8 mouse cellular contexts compared by ENCODE assay signal in the genomic region with DNA sequence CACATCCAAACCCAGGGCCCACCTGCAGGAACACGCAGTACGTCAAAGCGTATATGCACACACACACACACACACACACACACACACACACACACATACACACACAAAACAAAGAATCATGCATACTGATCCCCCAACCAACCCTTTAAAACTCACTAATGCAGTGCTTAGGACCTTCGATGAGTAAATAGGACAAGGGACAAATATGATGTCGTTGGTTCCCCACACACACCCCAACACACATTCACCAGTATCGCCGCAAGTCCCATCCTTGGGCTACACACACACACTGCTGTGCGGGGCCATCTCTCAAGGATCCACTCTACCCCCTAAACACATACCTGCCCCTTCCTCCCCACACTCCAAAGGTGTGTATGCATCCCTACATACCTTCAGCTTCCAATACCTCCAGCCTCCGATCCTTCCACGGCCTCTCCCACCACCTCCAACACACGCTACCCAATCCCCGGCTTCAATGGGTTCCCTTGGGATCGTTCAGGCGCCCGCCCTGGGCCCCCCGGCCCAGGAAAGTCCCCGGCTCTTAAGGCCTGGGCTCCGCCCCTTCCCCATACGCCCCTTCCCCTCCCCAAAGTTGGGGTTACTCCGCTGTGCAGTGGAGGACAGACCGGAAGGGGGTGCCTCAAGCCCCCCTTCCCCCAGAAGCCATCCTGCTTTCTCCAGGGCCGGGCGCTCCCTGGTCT. TPM values are rescaled to one million over a fixed set of nuclear protein-coding genes. Genes with fewer than 3 reads are reported as not detected.
DNase-seq lines count a peak whose midpoint lies in the region; ATAC-seq lines count a peak whose summit lies in the region.

No protein-coding gene starts in this region.

- no peak for DNase-seq in heart, embryonic 10.5 days (ENCODE audit: low spot score)
- no peak for DNase-seq in heart, adult 8-10 months (ENCODE audit: low spot score)
- DNase-seq in ES-CJ7 (ENCODE audit: low read depth, low spot score): peak; percentile 48
- DNase-seq in embryo, embryonic 10.5 days (ENCODE audit: low spot score): peak; percentile 73
- peak; percentile 77 for DNase-seq in mesoderm, embryonic 11.5 days (ENCODE audit: low read depth, low spot score)
- DNase-seq in thymus, postnatal 25 days: peak; percentile 65
- DNase-seq in adipocyte (ENCODE audit: low spot score): no peak

- H3K4me3 ChIP-seq in heart, embryonic 10.5 days: peak overlapping the region; percentile 92
- H3K4me3 ChIP-seq in hindbrain, embryonic 13.5 days: peak overlapping the region; percentile 73

- WGBS in heart, embryonic 10.5 days: 5% methylated on average over 23 of the region's 23 CpGs
- WGBS in hindbrain, embryonic 13.5 days: under 1% methylated on average over 23 of the region's 23 CpGs

- ATAC-seq in hindbrain, embryonic 13.5 days (ENCODE audit: low FRiP score): peak; percentile 75

- peaks cover 9% of the 10 kb centered on the region for H3K36me3 ChIP-seq in heart, embryonic 10.5 days
- no peaks in the 10 kb centered on the region; the same call in 1 of the 2 replicates for H3K36me3 ChIP-seq in hindbrain, embryonic 13.5 days

- peaks cover 46% of the 10 kb centered on the region for H3K4me1 ChIP-seq in heart, embryonic 10.5 days
- H3K4me1 ChIP-seq in hindbrain, embryonic 13.5 days (replicated peaks): peaks cover 63% of the 10 kb centered on the region

- H3K27me3 ChIP-seq in heart, embryonic 10.5 days (ENCODE audit: insufficient read depth, poor library complexity, severe bottlenecking): no peaks in the 10 kb centered on the region
- no peaks in the 10 kb centered on the region for H3K27me3 ChIP-seq in hindbrain, embryonic 13.5 days

- H3K9me3 ChIP-seq in heart, embryonic 10.5 days: no peaks in the 10 kb centered on the region
- H3K9me3 ChIP-seq in hindbrain, embryonic 13.5 days: no peaks in the 10 kb centered on the region

- peak overlapping the region; percentile 93 for H3K4me2 ChIP-seq in hindbrain, embryonic 13.5 days

- peak overlapping the region; percentile 95 for H3K9ac ChIP-seq in hindbrain, embryonic 13.5 days

- peak overlapping the region; percentile 97 for H3K27ac ChIP-seq in heart, embryonic 10.5 days
- H3K27ac ChIP-seq in hindbrain, embryonic 13.5 days: peak overlapping the region; percentile 98

RNA-seq across cellular contexts. Expression of gene Vangl2, which starts 1.9 kb away (rescaled TPM):
- polyA plus RNA-seq in heart, embryonic 10.5 days (2016; fragmentation: Nextera tagmentation; extraction: Ambion mirVana): 12.8 and 16.0 TPM in 2 replicates
- 1 to 10 TPM in 2 of 4 experiments, under 1 TPM in 2; 0.86 to 1.7 (median 1.1) TPM for total RNA-seq in heart, adult 8-10 months (2022)
- polyA plus RNA-seq in hindbrain, embryonic 13.5 days (2015; fragmentation: Nextera tagmentation; extraction: Ambion mirVana): 49.4 and 52.1 TPM in 2 replicates

RNA-seq across cellular contexts. Expression of gene Nhlh1, which starts 31.0 kb away (rescaled TPM):
- 0.09 TPM in 1 of 2 replicates, not detected in the other for polyA plus RNA-seq in heart, embryonic 10.5 days (2016; fragmentation: Nextera tagmentation; extraction: Ambion mirVana)
- total RNA-seq in heart, adult 8-10 months (2022): not detected
- polyA plus RNA-seq in hindbrain, embryonic 13.5 days (2015; fragmentation: Nextera tagmentation; extraction: Ambion mirVana): 8.1 and 9.8 TPM in 2 replicates

RNA-seq across cellular contexts. Expression of gene Copa, which starts 56.0 kb away (rescaled TPM):
- 188 and 218 TPM in 2 replicates for polyA plus RNA-seq in heart, embryonic 10.5 days (2016; fragmentation: Nextera tagmentation; extraction: Ambion mirVana)
- total RNA-seq in heart, adult 8-10 months (2022): 100 to 1,000 TPM; 103 to 115 (median 113) TPM
- 186 and 190 TPM in 2 replicates for polyA plus RNA-seq in hindbrain, embryonic 13.5 days (2015; fragmentation: Nextera tagmentation; extraction: Ambion mirVana)

RNA-seq across cellular contexts. Expression of gene Ncstn, which starts 56.2 kb away (rescaled TPM):
- 107 and 124 TPM in 2 replicates for polyA plus RNA-seq in heart, embryonic 10.5 days (2016; fragmentation: Nextera tagmentation; extraction: Ambion mirVana)
- total RNA-seq in heart, adult 8-10 months (2022): 10 to 100 TPM; 42.1 to 47.9 (median 44.0) TPM
- polyA plus RNA-seq in hindbrain, embryonic 13.5 days (2015; fragmentation: Nextera tagmentation; extraction: Ambion mirVana): 118 and 128 TPM in 2 replicates

Comparison
In these comparisons a context has a peak if more than half of its experiments do, and no peak if none do; other contexts are left out.
1. DNase-seq: peak in ES-CJ7 (single experiment), embryo, embryonic 10.5 days (single experiment), mesoderm, embryonic 11.5 days (single experiment) and thymus, postnatal 25 days (single experiment); none in heart, embryonic 10.5 days (single experiment), heart, adult 8-10 months (single experiment) and adipocyte (single experiment).